Mouse (Mus musculus) cerebellum, adult 8-10 months (tissue): Measurements from ENCODE around the gene Tm7sf2.

Experiments
- DNase-seq: peaks from one replicate; pipeline ENCODE4 v3.0.0; 2022

Tm7sf2 gene

DNA sequence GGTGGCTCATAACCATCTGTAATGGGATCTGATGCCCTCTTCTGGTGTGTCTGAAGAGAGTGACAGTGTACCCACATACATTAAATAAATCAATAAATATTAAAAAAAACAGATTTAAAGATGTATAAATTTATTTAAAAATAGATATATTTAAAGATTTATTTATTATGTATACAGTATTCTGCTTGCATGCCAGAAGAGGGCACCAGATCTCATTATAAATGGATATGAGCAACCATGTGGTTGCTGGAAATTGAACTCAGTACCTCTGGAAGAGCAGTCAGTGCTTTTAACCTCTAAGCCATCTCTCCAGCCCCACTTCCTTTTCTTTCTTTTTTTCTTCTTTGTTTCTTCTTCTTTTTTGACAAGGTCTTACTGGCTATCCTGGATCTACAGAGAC, 28.2 kb downstream of the Tm7sf2 start:
- DNase-seq = no peak

DNA sequence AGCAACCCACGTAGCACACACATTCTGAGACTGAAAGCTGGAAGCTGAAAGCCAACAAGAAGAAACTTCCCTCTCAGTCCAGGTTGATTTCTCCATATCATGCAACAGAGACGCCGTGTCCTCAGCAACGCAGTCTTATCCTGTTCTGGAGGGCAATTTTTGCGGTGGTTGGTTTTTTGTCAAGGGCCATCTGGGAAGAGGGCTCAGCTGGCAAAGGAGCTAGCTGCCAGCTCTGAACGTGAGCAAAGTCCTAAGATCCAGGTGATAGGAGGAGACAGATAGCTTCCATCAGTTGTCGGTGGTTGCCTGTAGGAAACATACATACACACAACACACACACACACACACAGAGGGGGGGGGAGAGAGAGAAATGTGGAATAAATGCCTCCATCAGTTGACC, 29.8 kb downstream of the Tm7sf2 start:
- DNase-seq = no peak

DNA sequence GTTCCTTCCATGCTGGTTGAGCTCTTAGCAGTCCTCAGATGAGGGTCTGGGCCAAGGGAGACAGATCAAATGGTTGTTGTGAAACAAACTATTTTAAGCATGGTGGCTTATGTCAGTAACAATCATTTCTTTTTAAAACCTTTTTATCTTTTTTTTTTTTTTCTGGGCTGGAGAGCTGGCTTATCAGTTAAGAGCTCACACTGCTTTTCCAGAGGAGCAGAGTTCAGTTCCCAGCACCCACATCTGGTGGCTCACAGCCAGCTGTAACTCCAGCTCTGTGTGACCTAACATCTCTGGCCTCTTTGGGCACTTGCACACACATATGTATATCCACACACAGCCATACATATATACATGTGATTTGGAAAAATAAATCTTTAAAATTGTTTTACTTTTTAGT, 30.5 kb downstream of the Tm7sf2 start:
- DNase-seq = no peak

DNA sequence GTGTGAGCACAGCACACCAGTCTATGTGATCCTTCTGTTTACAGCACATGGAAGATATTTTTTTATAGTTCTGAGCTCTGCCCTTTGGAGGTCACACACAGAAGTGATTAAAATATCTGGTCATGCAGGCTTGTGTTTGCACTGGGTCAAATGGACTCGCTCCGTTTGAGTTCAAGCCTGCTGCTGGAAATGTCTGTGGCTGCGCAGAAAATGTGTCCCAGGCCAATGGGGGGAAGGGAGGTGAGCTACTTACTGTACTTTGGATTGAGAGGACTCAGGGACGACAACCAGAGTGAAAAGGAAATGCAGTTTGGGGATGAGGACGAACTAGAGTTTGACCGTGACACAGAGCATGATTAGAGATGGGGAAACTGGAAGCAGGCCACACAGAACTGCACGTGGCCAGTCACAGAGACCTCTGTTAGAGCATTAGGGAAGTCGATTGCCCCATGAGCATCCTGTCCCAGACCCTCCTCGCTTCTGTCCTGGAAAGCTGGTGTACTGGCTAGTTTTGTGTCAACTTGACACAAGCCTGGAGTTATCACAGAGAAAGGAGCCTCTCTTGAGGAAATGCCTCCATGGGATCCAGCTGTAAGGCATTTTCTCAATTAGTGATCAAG, 32.1 kb downstream of the Tm7sf2 start:
- no peak for DNase-seq

DNA sequence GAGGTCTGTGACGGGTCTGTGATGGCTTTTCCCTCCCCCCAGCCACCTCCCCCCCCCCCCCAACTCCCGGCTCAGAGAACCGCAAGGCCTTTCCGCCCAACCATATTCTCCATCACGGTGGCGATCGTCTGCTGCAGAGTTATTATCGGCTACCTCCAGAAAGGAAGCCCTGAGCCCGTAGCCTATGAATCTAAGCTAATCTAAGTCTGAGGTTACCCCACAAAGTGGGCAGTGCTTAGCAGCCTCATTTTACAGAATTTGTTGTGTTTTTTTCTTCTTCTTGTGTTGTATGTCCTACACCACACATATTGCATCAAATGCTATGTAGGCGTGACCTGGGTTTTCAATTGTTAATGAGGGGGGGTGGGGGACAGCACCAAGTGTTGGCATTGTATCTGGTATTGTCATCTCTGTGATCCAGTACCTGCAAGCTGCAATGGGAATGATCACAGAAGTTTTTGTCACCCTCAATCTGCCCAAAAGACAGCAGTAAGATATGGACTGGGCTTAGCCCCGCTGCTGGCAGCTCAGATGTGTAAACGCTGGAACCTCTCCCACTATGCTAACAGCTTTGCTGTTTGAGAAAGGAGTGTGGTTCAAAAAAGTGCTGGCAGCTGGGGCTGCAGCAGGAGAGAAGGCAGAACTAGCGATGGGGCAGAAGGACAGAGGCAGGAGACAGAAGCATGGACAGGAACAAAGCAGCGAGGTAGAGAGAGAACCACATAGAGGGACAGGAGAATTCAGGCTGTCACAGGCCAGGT, 37.5 kb downstream of the Tm7sf2 start:
- DNase-seq = no peak

DNA sequence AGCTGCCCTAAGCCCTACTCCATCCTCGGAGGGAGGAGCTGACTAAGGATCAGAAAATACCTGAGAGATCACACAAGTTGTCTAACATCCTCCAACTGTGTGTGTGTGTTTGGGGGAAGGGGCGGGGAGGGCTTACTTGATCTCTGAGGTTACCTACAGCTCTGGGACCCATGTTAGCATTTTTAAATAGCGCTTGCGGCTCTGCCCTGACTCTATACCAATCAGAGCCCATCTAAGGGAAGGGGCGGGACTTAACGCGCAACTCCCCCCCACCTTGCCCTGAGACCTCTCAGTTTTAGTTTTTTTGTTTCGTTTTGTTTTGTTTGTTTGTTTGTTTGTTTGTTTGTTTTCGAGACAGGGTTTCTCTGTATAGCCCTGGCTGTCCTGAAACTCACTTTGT, 38.7 kb downstream of the Tm7sf2 start:
- no peak for DNase-seq

DNA sequence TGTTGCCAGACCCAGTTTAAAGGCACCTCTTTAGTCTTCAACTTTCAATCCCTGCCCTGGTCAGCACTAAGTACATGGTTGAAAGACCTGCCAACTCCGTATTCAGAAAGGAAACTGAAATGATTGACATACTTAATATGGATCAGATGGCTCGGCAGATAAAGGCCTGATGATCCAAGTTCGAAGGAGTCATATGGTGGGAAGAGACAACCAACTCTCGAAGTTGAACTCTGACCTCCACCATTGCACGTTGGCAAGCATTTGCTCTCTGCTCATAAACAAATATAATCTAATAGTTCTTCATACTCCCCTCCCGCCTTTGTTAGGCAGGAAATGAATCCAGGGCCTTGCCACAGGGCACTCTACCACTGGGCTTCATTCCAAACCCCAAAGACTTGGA, 39.2 kb downstream of the Tm7sf2 start:
- no peak for DNase-seq

DNA sequence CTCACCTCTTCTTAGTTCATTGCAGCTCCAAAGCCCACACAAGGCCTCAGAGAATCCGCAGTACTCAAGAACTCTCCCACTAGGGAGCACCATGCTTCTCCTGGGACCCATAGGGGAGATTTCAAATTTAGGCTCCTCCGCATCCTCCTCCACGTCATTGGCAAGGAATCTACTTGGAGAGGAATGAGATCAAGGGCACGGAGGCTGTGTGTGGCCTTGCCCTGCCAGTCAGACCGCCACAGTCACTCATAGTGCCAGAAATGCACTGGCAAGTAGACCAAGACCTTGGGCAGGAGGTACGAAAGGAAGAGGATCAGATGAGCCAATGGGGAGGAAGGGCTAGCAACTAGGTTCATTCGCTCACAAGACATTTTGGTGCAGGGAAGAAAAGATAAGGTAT, 44.2 kb downstream of the Tm7sf2 start:
- no peak for DNase-seq

DNA sequence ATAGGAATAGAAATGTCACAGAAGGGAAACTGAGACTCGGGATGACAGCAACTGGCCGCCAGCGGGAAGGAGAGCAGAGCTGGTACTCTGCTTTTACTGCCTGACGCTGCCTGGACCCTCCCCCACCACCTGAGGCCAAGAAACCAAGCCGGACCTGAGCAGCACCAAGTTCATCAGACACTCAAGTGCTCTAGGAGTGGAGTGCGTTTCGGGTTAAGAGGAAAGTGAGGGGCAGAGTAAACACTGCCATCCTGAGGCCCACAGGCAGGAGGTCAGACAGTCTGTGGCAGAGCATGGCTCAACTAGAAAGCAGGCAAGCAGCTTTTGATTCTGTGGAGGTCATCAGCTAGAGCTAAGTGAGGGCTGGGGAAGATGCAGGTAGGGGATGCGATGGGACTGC, 45.1 kb downstream of the Tm7sf2 start:
- no peak for DNase-seq

DNA sequence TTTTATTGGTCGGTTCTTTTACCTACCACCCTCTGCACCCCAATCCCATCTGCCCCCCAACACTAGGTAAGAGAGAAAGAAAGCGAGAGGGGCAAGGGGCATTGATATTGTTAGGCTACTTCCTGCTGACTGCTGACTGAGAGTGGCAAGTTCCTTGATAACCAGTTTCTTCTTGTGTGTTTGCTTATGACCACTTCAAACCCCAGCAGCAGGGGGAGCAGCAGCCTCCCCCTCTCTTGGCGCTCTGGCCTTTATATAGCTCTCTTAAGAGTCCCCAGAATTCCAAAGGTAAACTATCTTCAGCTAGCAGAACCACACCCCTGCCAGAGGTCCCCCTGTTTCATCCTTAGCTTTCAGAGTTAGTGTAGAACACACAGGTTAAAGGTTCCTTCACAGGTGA, 47.9 kb downstream of the Tm7sf2 start:
- DNase-seq = no peak

DNA sequence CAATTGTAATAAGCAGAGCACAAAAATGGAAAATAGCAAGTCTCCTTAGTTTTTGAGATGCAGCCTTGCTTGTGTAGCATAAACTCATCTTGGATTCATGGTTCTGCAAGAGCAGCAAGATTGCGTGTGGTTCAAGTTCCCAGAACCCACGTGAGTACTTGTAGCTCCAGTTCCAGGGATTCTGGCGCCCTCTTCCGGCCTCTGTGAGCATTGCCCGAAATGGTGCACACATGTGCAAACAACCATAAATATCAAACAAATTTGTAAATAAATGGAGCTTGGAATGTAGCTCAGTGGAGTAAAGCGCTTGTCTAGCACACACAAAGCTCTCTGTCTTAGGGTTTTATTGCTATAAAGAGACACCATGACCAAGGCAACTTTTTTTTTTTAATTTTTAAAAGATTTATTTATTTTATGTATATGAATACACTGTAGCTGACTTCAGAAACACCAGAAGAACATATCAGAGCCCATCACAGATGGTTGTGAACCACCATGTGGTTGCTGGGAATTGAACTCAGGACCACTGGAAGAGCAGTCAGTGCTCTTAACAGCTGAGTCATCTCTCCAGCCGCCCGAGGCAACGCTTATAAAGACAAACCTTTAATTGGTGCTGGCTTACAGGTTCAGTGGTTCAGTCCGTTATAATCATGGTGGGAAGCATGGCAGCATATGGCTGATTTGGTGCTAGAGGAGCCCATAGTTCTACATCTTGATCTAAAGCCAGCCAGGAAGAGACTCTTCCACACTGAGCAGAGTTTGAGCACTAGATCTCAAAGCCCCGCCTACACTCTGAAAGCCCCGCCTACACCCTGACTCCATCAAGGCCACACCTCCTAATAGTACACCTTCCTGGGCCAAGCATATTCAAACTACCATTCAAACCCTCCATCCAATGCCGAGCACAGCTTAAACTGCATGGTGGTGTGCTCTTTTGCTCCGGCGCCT, 49.8 kb downstream of the Tm7sf2 start:
- DNase-seq = peak; percentile 88

DNA sequence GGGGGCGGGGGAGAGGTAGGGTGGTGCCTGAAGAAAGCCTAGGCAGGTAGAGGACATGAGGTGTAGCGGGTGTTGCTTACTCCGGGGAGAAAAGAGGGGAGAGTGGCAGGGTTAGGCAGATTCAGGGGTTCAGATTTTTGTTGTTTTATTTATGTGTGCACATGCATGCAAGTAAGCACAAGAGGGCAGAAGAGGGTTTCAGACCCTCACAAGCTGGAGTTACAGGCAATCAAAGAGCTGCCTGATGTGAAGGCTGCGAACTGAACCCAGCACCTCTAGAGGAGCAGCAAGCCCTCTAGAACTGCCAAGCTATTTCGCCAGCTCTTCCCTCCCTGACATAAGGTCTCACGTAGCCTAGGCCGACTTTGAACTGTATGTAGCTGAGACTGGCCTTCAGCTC, 51.6 kb downstream of the Tm7sf2 start:
- DNase-seq = peak; percentile 15

DNA sequence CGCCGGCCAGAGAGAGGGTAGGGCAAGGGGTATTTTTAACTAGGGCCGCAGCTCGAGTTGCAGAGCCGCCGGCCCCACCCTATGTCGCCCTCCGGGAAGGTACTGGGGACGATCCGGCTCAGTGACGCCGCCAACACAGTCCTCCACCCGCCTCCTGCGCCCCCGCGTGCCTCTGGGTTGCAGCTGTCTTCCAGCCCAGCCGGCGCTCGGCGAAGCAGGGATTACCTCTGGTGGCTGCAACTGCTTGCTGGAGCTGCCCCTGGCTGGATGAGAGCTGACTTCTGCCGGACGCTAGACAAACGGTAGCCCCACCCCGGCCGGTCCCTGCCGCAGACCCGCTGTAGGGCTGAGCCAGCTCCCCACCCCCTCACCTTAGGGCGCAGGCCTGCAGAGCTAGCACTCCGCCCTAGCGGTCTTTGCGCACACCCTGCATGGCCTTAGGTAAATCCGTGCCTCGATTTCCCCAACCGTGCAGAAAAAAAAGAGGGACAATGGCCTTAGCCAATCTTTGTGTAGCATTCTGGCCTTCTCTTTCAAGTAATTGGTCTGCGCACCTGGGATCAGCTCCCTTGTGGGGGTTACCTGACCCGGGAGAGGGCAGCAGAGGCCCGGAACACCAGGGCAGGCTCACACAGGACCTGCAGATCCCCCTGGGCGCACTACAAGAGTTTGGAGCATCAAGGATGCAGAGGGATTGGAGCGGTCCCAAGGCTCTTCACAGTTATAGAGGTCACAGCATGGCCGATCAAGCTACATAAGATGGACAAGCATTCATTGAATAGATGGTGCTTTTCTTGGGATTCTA, 52.5 kb downstream of the Tm7sf2 start, which contains the start of gene Capn1:
Gene Capn1, minus strand, starts transcription at position 387 of the 805 bp plus-strand sequence.
- DNase-seq = peak; percentile 60

DNA sequence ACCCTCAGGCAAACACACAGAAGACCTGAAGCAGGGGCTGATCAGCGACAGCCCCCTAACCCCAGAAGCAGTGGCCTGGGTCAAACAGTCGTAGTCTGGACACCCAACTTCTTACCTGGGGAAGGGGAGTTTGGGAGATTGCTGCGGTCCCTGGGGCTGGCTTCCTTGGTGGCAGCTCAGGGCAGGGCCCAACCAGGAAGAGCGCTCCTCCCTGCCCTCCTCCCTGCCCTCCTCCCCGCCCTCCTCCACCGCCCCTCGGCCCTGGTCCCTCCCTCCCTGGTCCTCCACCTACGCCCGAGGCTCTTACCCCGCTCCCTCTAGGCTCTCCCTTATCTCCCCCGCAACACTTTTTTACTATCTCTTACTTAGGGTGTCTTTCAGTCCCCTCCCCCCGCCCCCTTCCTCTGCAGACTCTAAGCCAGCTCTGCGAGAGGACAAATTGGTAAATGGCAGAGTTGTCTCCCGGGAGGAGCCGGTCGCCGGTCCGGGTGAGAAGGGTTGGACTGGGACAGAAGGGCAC, 53.1 kb downstream of the Tm7sf2 start:
- DNase-seq = peak; percentile 40

DNA sequence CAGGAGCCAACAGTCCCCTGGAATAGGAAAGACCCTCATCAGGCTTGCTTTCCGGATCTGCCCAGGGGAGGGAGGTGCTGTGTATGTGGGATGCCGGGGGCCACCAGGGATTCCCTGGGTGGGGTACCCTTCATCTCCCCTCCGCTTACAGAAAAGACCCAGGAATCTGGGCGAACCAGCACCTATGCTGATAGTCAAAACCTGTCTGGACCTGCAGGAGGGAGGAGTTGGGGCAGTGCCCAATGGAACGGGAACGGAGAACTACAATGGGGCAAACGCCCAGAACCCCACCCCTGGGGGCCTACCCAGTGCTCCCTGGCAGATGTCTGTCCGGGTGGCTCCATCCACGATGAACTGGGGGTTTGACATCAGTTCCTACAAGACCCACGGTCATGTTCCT, 54.5 kb downstream of the Tm7sf2 start:
- no peak for DNase-seq
